ENCODE assay signal across 12 mouse cellular contexts in genomic region chr11:90036416-90036815, GRCm38 (mm10). TPM values are rescaled to one million over a fixed set of nuclear protein-coding genes. Genes with fewer than 3 reads are reported as not detected.
DNase-seq lines count a peak whose midpoint lies in the region; ATAC-seq and TF ChIP-seq lines count a peak whose summit lies in the region.
"Had no signal": no experiment of that assay in that cellular context is flagged by ENCODE, and none has a peak within 500 bp of the region (broad histone marks: within the 10 kb centered on the region; RNA-seq: fewer than 3 reads in every experiment).

No protein-coding gene starts in this region.

- no peak overlapping the region for H3K4me2 ChIP-seq in intestine, postnatal 0 days (replicated peaks; ENCODE audit: low read depth)
- no peak overlapping the region for H3K4me2 ChIP-seq in intestine, embryonic 15.5 days (replicated peaks)
- no peak overlapping the region for H3K4me2 ChIP-seq in midbrain, postnatal 0 days (ENCODE audit: low read depth, low read length, poor library complexity, severe bottlenecking)
- H3K4me2 ChIP-seq in midbrain, embryonic 13.5 days (replicated peaks) = no peak overlapping the region
- H3K4me2 ChIP-seq: hindbrain, embryonic 14.5 days had no signal

- 90% methylated on average over 4 of the region's 4 CpGs for WGBS in intestine, postnatal 0 days
- WGBS in intestine, embryonic 15.5 days = 81% methylated on average over 4 of the region's 4 CpGs
- WGBS in midbrain, postnatal 0 days = 92% methylated on average over 4 of the region's 4 CpGs
- 89% methylated on average over 4 of the region's 4 CpGs for WGBS in midbrain, embryonic 13.5 days

- peaks cover 7% of the 10 kb centered on the region; the same call in 1 of the 2 replicates for H3K27me3 ChIP-seq in intestine, postnatal 0 days (replicated peaks; ENCODE audit: control insufficient read depth, insufficient read depth, low read length)
- H3K27me3 ChIP-seq in intestine, embryonic 15.5 days (replicated peaks) = no peaks in the 10 kb centered on the region
- H3K27me3 ChIP-seq in midbrain, postnatal 0 days (ENCODE audit: insufficient read depth, low read length) = peaks cover 3% of the 10 kb centered on the region; the same call in 1 of the 2 replicates
- H3K27me3 ChIP-seq in midbrain, embryonic 13.5 days = peaks cover 10% of the 10 kb centered on the region
- H3K27me3 ChIP-seq: lung, embryonic 15.5 days had no signal

- no peak overlapping the region for H3K27ac ChIP-seq in intestine, postnatal 0 days (ENCODE audit: low read depth, low read length)
- H3K27ac ChIP-seq in intestine, embryonic 15.5 days = no peak overlapping the region
- no peak overlapping the region for H3K27ac ChIP-seq in midbrain, postnatal 0 days (ENCODE audit: low read depth, low read length)
- H3K27ac ChIP-seq in midbrain, embryonic 13.5 days = no peak overlapping the region
- H3K27ac ChIP-seq: hindbrain, embryonic 14.5 days; lung, embryonic 15.5 days had no signal

- no peak for ATAC-seq in intestine, postnatal 0 days
- ATAC-seq in intestine, embryonic 15.5 days = no peak
- ATAC-seq in midbrain, postnatal 0 days (ENCODE audit: low FRiP score) = no peak
- ATAC-seq in midbrain, embryonic 13.5 days = no peak

- TF ChIP-seq CTCF in intestine, postnatal 0 days (IDR thresholded peaks at IDR 0.05; ENCODE audit: low read depth) = peak; percentile 53
- peak; percentile 26; the same call in 1 of the 2 replicates for TF ChIP-seq CTCF in midbrain, postnatal 0 days (IDR thresholded peaks at IDR 0.05)

- no peak overlapping the region for H3K4me3 ChIP-seq in intestine, postnatal 0 days (ENCODE audit: low read depth, low read length)
- H3K4me3 ChIP-seq in intestine, embryonic 15.5 days (replicated peaks) = no peak overlapping the region
- H3K4me3 ChIP-seq in midbrain, postnatal 0 days (ENCODE audit: low read depth, low read length) = no peak overlapping the region
- no peak overlapping the region for H3K4me3 ChIP-seq in midbrain, embryonic 13.5 days (replicated peaks)
- H3K4me3 ChIP-seq: lung, embryonic 15.5 days had no signal

- no peak overlapping the region for H3K9ac ChIP-seq in intestine, postnatal 0 days (ENCODE audit: low read depth, low read length)
- H3K9ac ChIP-seq in intestine, embryonic 15.5 days = no peak overlapping the region
- H3K9ac ChIP-seq in midbrain, postnatal 0 days (replicated peaks; ENCODE audit: low read length, poor library complexity, severe bottlenecking) = no peak overlapping the region
- H3K9ac ChIP-seq in midbrain, embryonic 13.5 days (replicated peaks) = no peak overlapping the region
- H3K9ac ChIP-seq: hindbrain, embryonic 14.5 days; lung, embryonic 15.5 days had no signal

- no peaks in the 10 kb centered on the region for H3K4me1 ChIP-seq in intestine, postnatal 0 days (replicated peaks; ENCODE audit: control insufficient read depth, insufficient read depth, low read length)
- no peaks in the 10 kb centered on the region for H3K4me1 ChIP-seq in intestine, embryonic 15.5 days (replicated peaks)
- H3K4me1 ChIP-seq in midbrain, postnatal 0 days (ENCODE audit: insufficient read depth, low read length) = no peaks in the 10 kb centered on the region
- peaks cover 7% of the 10 kb centered on the region for H3K4me1 ChIP-seq in midbrain, embryonic 13.5 days (replicated peaks)

- no peaks in the 10 kb centered on the region for H3K36me3 ChIP-seq in intestine, postnatal 0 days (ENCODE audit: control insufficient read depth, insufficient read depth)
- no peaks in the 10 kb centered on the region for H3K36me3 ChIP-seq in intestine, embryonic 15.5 days
- no peaks in the 10 kb centered on the region for H3K36me3 ChIP-seq in midbrain, postnatal 0 days (ENCODE audit: insufficient read depth, low read length)
- H3K36me3 ChIP-seq in midbrain, embryonic 13.5 days = no peaks in the 10 kb centered on the region

- DNase-seq in midbrain, postnatal 0 days (ENCODE audit: low spot score) = no peak
- DNase-seq in WW6 (ENCODE audit: low read depth, low spot score) = peak; percentile 26
- DNase-seq in cerebellum, adult 9-10 months = no peak
- no peak for DNase-seq in adrenal gland, adult 18-20 months (ENCODE audit: low spot score in 2 of 2)
- DNase-seq: cerebellum, postnatal 36 days; spleen, adult 18-20 months; thymus, adult 2 months had no signal

- no peaks in the 10 kb centered on the region for H3K9me3 ChIP-seq in intestine, postnatal 0 days (ENCODE audit: control insufficient read depth)
- no peaks in the 10 kb centered on the region for H3K9me3 ChIP-seq in intestine, embryonic 15.5 days
- no peaks in the 10 kb centered on the region for H3K9me3 ChIP-seq in midbrain, postnatal 0 days (ENCODE audit: low read length)
- H3K9me3 ChIP-seq in midbrain, embryonic 13.5 days = no peaks in the 10 kb centered on the region

RNA-seq across cellular contexts. Expression of gene Tmem100, which starts 6.3 kb away (rescaled TPM):
- polyA plus RNA-seq in intestine, postnatal 0 days (2015; fragmentation: Nextera tagmentation; extraction: Ambion mirVana) = 11.0 and 11.4 TPM in 2 replicates
- 14.8 and 16.3 TPM in 2 replicates for polyA plus RNA-seq in intestine, embryonic 15.5 days (2015; fragmentation: Nextera tagmentation; extraction: Ambion mirVana)
- 7.1 and 9.6 TPM in 2 replicates for total RNA-seq in midbrain, postnatal 0 days (2014; rRNA removed)
- 12.5 and 15.0 TPM in 2 replicates for polyA plus RNA-seq in midbrain, postnatal 0 days (2015; fragmentation: Nextera tagmentation; extraction: Ambion mirVana)
- polyA plus RNA-seq in midbrain, embryonic 13.5 days (2015; fragmentation: Nextera tagmentation; extraction: Ambion mirVana) = 5.6 and 6.9 TPM in 2 replicates
- total RNA-seq in adrenal gland, adult 18-20 months (2021) = 1 to 10 TPM; 3.9 to 5.9 TPM

RNA-seq across cellular contexts. Expression of gene Pctp, which starts 33.7 kb away (rescaled TPM):
- polyA plus RNA-seq in intestine, postnatal 0 days (2015; fragmentation: Nextera tagmentation; extraction: Ambion mirVana) = 10.5 TPM in 2 replicates
- polyA plus RNA-seq in intestine, embryonic 15.5 days (2015; fragmentation: Nextera tagmentation; extraction: Ambion mirVana) = 19.7 and 20.3 TPM in 2 replicates
- total RNA-seq in midbrain, postnatal 0 days (2014; rRNA removed) = 0.60 and 0.66 TPM in 2 replicates
- 0.85 and 0.88 TPM in 2 replicates for polyA plus RNA-seq in midbrain, postnatal 0 days (2015; fragmentation: Nextera tagmentation; extraction: Ambion mirVana)
- 2.5 and 2.6 TPM in 2 replicates for polyA plus RNA-seq in midbrain, embryonic 13.5 days (2015; fragmentation: Nextera tagmentation; extraction: Ambion mirVana)
- 1 to 10 TPM; 6.7 to 7.1 TPM for total RNA-seq in adrenal gland, adult 18-20 months (2021)
